Mouse (Mus musculus) liver, postnatal 0 days (tissue): ENCODE results near the gene Serpinb6a. TPM values are rescaled to one million over a fixed set of nuclear protein-coding genes. Genes with fewer than 3 reads are reported as not detected.
A peak's percentile ranks its signal among the peaks of the same experiment; 100 is the strongest.

Experiments used
- ATAC-seq: fragments of 200-750 bp; cut with Nextera tagmentation; 2 replicates; pipeline ENCODE4 v1.8.0; 2017; ENCODE audit warnings: mild to moderate bottlenecking, moderate library complexity
- DNase-seq: peaks from one replicate; pipeline ENCODE4 v3.0.0-alpha.2; 2016
- H3K27ac ChIP-seq: fragments of 300-500 bp; sonication (generic); 2 replicates; pipeline ENCODE4 v1.5.1; 2014; ENCODE audit warnings: antibody characterized with exemption, moderate library complexity, mild to moderate bottlenecking, low read depth
- H3K27me3 ChIP-seq: fragments of 300-500 bp; sonication (generic); 2 replicates; pipeline ENCODE4 v1.6.1; 2014; ENCODE audit warnings: low read length, control low read depth, mixed read lengths; ENCODE audit not compliant: insufficient read depth
- H3K36me3 ChIP-seq: fragments of 300-500 bp; sonication (generic); replicated peaks from 2 replicates; pipeline ENCODE4 v1.6.1; 2014; ENCODE audit warnings: mild to moderate bottlenecking, control low read depth, low read length, moderate library complexity, mixed read lengths; ENCODE audit not compliant: insufficient read depth
- H3K4me1 ChIP-seq: fragments of 300-500 bp; sonication (generic); 2 replicates; pipeline ENCODE4 v1.6.1; 2014; ENCODE audit warnings: antibody characterized with exemption, mild to moderate bottlenecking, control low read depth; ENCODE audit not compliant: insufficient read depth
- H3K4me2 ChIP-seq: fragments of 300-500 bp; sonication (generic); 2 replicates; pipeline ENCODE4 v1.6.1; 2014; ENCODE audit warnings: low read depth, mild to moderate bottlenecking, low read length, moderate library complexity, mixed read lengths
- H3K4me3 ChIP-seq: fragments of 300-500 bp; sonication (generic); 2 replicates; pipeline ENCODE4 v1.5.1; 2014; ENCODE audit warnings: low read depth, low read length
- H3K9ac ChIP-seq: fragments of 300-500 bp; sonication (generic); replicated peaks from 2 replicates; pipeline ENCODE4 v1.6.1; 2014; ENCODE audit warnings: mild to moderate bottlenecking, moderate library complexity
- H3K9me3 ChIP-seq: fragments of 300-500 bp; sonication (generic); 2 replicates; pipeline ENCODE4 v1.6.1; 2016; ENCODE audit warnings: mild to moderate bottlenecking, control low read depth, low read length, mixed read lengths
- CTCF ChIP-seq: sonication (generic); IDR thresholded peaks from 2 replicates; pipeline ENCODE4 v1.5.1; 2016; ENCODE audit warnings: antibody characterized with exemption, low read depth
- EP300 ChIP-seq: IDR thresholded peaks from 2 replicates; pipeline ENCODE4 v1.6.1; 2016; ENCODE audit warnings: antibody characterized with exemption, low read depth, mild to moderate bottlenecking
- WGBS: fragments of 180-500 bp; shearing (Covaris S2); extraction: QIAGEN DNeasy Blood & Tissue Kit; methylation state at CpG from one replicate; pipeline ENCODE4 v1.1.7; 2014; ENCODE audit not compliant: insufficient replicate concordance; 5-methylcytosine and 5-hydroxymethylcytosine counted together
- polyA plus RNA-seq: library from polyadenylated mRNA; unstranded; fragments of >200 nt; fragmentation: Nextera tagmentation; extraction: Ambion mirVana; gene quantifications from 2 replicates; pipeline ENCODE4 v1.2.1, GENCODE M21; 2015

Serpinb6a gene
- polyA plus RNA-seq, 1 experiment from 2014 or later = 26.0 TPM

- Histone ChIP-seq H3K4me2 (no peak overlapping the region), H3K4me1 (no peaks in the 10 kb centered on the region), H3K4me3 (no peak overlapping the region), H3K9ac (no peak overlapping the region), H3K27me3 (no peaks in the 10 kb centered on the region), H3K9me3 (no peaks in the 10 kb centered on the region), H3K36me3 (peaks cover 11% of the 10 kb centered on the region; the same call in 1 of the 2 replicates), H3K27ac (no peak overlapping the region)
- DNase-seq (no peak), ATAC-seq (no peak)
- TF ChIP-seq EP300 (no peak), CTCF (no peak)
- 92% methylated on average over 6 of the region's 6 CpGs for WGBS
Observed at GRCm38 (mm10) chr13:33921041-33921440, 81.6 kb downstream of the Serpinb6a start.

GRCm38 (mm10) chr13:33906821-33907220 is 95.8 kb downstream of the Serpinb6a start:
- H3K27me3 ChIP-seq = no peaks in the 10 kb centered on the region
- H3K4me3 ChIP-seq = no peak overlapping the region
- no peaks in the 10 kb centered on the region for H3K4me1 ChIP-seq
- H3K9me3 ChIP-seq = no peaks in the 10 kb centered on the region
- 63% methylated on average over 3 of the region's 3 CpGs for WGBS
- H3K9ac ChIP-seq = no peak overlapping the region
- H3K36me3 ChIP-seq = no peaks in the 10 kb centered on the region
- TF ChIP-seq EP300 = no peak
- no peak for TF ChIP-seq CTCF
- no peak for ATAC-seq
- no peak overlapping the region for H3K4me2 ChIP-seq
- H3K27ac ChIP-seq = no peak overlapping the region
- no peak for DNase-seq

- H3K9me3 ChIP-seq = no peaks in the 10 kb centered on the region
- ATAC-seq = no peak
- no peak for TF ChIP-seq EP300
- no peak for TF ChIP-seq CTCF
- no peaks in the 10 kb centered on the region for H3K4me1 ChIP-seq
- no peak within 1 kb of the TSS for H3K9ac ChIP-seq
- 72% methylated on average over 18 of the region's 18 CpGs for WGBS
- no peaks in the 10 kb centered on the region for H3K36me3 ChIP-seq
- H3K27me3 ChIP-seq = no peaks in the 10 kb centered on the region
- no peak within 1 kb of the TSS for H3K4me3 ChIP-seq
- DNase-seq = no peak
- no peak within 1 kb of the TSS for H3K27ac ChIP-seq
- no peak within 1 kb of the TSS for H3K4me2 ChIP-seq
Observed at GRCm38 (mm10) chr13:33905176-33905954, 97.2 kb downstream of the Serpinb6a start, which contains the start of gene Serpinb6c. Gene Serpinb6c, minus strand, starts transcription at chr13:33905708.

- H3K4me2 ChIP-seq = no peak overlapping the region
- no peaks in the 10 kb centered on the region for H3K36me3 ChIP-seq
- WGBS = 81% methylated on average over 2 of the region's 2 CpGs
- DNase-seq (no peak), ATAC-seq (no peak)
- no peak overlapping the region for H3K27ac ChIP-seq
- H3K27me3 ChIP-seq = no peaks in the 10 kb centered on the region
- no peaks in the 10 kb centered on the region for H3K4me1 ChIP-seq
- TF ChIP-seq EP300 (no peak), CTCF (no peak)
- no peaks in the 10 kb centered on the region for H3K9me3 ChIP-seq
- H3K4me3 ChIP-seq = no peak overlapping the region
- H3K9ac ChIP-seq = no peak overlapping the region
Observed at GRCm38 (mm10) chr13:33903290-33903689, 99.3 kb downstream of the Serpinb6a start.

GRCm38 (mm10) chr13:33894207-33894606 is 108.4 kb downstream of the Serpinb6a start:
- Histone ChIP-seq H3K9ac (no peak overlapping the region), H3K4me1 (no peaks in the 10 kb centered on the region), H3K4me3 (no peak overlapping the region), H3K27ac (no peak overlapping the region), H3K36me3 (no peaks in the 10 kb centered on the region), H3K9me3 (no peaks in the 10 kb centered on the region), H3K27me3 (no peaks in the 10 kb centered on the region), H3K4me2 (no peak overlapping the region)
- DNase-seq = peak; percentile 34
- WGBS = 41% methylated on average over 2 of the region's 2 CpGs
- no peak for ATAC-seq
- TF ChIP-seq CTCF = peak; percentile 59
- no peak for TF ChIP-seq EP300

Other genes starting within 250 kb of the Serpinb6a start
- not detected in 2 replicates for gene Serpinb6e, start 159.4 kb downstream of the Serpinb6a start, polyA plus RNA-seq
- gene Serpinb6c, start 97.1 kb downstream of the Serpinb6a start, polyA plus RNA-seq = not detected in 2 replicates
- 22.5 and 23.0 TPM in 2 replicates for gene Nqo2, start 38.1 kb downstream of the Serpinb6a start, polyA plus RNA-seq
- 10.4 and 11.3 TPM in 2 replicates for gene Ripk1, start 431 bp downstream of the Serpinb6a start, polyA plus RNA-seq
- 95.6 and 107 TPM in 2 replicates for gene Bphl, start 34.8 kb upstream of the Serpinb6a start, polyA plus RNA-seq
- 64.7 and 78.8 TPM in 2 replicates for gene Tubb2a, start 75.2 kb upstream of the Serpinb6a start, polyA plus RNA-seq
- 0.28 and 0.31 TPM in 2 replicates for gene Tubb2b, start 127.7 kb upstream of the Serpinb6a start, polyA plus RNA-seq
- 49.2 and 50.5 TPM in 2 replicates for gene Psmg4, start 160.2 kb upstream of the Serpinb6a start, polyA plus RNA-seq